Mouse (Mus musculus): ENCODE data around the gene Nphs1. TPM values are rescaled to one million over a fixed set of nuclear protein-coding genes. Genes with fewer than 3 reads are reported as not detected.
"Not testable (repeated sequence)": the region's sequence is repeated elsewhere in the genome, so short reads cannot be mapped to it uniquely, and the experiment has no call there.

Nphs1 gene
- total RNA-seq, 2 experiments from 2014 or later, result not detected

DNA sequence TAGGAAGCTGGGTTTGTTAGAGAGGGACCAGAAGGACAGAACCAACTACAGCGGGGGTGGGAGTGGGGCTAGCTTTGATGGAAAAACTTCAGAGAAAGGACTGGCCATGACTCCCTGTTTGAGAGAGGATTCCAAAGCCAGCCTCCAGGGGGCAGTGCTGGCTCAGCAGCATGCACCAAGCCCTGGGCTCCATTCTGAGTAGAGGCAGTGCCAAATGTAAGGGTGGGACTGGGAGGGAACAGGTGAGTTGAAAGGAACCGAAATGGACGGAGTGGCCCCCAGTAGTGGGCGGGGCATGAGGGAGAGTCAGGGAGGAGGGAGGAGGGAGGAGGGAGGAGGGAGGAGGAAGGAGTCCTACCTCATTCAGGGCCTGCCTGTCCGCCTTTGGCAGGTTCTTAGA, 17.4 kb upstream of the Nphs1 start:
- DNase-seq (ENCODE audit: low spot score in 2 of 2), result no peak

DNA sequence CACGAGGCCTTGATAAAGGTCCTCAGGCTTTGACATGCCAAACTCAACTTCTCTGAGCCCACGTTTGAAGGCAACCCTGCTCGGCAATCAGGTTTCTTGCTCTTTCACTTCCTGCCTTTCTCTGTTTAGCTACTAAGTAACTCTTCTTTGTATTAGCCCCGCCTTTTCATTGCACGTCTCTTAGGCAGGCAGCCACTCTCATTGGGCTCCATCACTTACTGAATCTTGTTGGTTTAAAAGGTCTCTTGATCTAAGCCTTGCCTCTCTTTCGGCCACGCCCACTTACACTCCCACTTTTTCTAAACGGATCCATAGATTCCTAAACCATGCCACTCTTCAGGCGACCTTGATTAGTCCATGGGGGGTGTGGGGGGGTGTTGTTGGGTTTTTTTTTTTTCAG, 14.4 kb upstream of the Nphs1 start:
- no peak for DNase-seq (ENCODE audit: low spot score in 2 of 2)

DNA sequence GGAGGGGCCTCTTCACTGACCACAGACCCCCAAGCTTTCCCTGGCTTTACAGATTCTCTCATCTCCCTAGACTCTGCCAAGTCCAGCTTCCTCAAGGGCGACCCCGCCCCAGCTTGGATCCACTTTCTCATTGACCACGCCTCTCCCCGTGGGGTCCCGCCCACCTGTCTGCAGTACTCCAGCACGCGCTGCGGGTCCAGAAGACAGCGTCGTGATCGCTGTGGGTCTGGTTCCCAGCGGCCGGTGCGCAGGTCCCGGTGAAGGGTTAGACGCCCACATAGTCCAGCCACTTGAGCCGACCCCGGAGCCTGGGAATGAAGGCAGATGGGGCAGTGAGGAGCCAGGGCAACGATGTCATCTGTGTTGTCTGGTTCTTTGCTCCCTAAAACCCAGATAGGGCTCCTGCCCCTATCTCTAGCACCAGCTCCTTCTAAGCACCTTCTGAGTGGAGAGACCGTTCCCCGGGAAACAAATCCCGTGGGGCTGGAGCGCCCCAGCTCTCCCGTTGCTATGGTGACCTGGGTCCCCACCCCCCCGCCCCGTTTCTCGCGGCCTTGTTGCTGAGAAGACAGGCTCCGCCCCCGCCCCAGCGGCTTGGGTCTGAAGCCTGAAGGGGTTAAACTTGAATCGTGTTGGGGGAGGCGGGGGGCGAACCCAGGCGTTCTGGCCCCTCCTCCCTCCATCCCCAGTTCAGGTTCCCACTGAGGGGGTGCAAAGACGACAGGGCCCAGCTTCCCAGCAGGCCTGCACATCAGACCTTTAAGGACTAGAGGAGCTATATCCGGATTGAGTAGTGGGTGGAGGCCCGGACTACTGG, 13.8 kb upstream of the Nphs1 start:
- no peak for DNase-seq (ENCODE audit: low spot score in 2 of 2)

DNA sequence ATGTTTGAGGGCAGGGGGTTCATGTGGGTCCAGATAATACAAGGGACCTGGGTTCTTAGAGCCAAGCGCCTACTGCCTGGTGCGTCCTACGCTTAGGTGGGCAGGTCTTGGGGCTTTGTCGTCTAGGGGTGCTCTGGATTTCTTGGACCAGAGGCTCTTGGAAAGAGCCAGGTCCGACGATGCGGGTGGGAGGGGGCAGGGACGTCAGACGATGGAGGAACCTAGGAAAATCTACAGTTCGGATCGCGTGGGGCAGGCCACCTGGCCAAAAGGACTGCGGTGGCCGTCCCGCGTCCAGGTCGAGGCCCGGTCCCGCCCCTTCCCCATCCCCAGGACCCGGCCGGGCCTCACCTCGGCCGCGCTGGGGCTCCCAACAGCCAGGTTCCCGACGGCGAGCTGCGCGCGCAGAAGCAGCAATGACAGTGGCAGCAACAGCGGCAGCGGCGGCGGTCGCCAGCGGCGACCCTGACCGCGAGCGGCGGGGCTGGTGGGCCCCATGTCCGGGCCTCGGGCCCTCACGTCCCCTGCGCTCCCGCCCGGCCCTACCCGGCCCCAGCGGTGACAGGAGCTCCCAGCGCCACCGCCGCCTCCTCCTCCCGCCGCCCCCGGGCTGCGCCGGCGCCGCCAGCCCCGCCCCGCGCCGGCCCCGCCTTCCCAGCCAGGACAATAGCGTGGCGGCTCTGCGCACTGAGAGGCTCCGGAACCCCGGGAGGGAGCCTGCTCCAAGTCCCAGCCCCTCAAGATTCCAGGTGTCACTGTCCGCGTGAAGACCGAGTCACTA, 13.0 kb upstream of the Nphs1 start, which contains the start of gene Aplp1:
Gene Aplp1, minus strand, starts transcription at position 565 of the 781 bp plus-strand sequence.
- peak in 1 of 2 experiments; percentile 37 for DNase-seq (ENCODE audit: low spot score in 2 of 2)

DNA sequence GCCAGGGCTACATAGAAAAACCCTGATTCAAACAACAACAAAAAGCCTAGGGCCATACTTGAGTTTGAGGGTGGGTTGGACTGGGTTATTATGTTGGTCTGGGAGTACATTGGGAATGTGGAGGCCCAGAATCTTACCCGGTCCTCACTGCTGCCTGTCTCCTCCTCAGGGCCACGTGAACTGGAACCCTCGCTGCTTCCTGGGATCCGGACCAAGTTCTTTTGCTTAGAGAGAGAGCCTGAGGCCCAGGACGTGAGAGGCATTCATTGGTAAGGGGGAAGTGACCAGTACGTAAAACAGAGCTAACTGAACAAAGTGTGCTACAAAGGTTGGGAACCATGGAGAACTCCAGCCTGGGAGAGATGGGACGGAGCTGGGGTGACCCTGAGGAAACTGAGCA, 7.9 kb upstream of the Nphs1 start:
- DNase-seq (ENCODE audit: low spot score in 2 of 2), result no peak

DNA sequence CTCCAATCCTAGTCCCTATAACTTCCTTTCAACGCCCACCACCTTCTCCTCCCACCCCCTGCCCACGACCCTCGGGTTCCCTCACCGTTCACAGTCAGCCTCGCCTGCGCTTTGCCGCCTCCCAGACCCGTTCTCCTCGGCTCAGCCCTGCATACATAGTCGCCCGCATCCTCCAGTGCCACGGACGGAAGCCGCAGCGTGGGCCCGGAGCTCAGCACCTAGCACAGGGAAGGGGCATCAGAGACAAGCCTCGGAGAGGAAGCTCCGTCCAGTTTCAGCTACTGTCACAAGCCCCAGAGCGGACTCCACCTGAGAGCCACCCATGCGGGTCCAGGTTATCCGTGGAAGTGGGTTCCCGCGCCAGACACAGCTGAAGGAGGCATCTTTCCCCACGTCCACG, 4.8 kb upstream of the Nphs1 start:
- no peak for DNase-seq (ENCODE audit: low spot score in 2 of 2)

DNA sequence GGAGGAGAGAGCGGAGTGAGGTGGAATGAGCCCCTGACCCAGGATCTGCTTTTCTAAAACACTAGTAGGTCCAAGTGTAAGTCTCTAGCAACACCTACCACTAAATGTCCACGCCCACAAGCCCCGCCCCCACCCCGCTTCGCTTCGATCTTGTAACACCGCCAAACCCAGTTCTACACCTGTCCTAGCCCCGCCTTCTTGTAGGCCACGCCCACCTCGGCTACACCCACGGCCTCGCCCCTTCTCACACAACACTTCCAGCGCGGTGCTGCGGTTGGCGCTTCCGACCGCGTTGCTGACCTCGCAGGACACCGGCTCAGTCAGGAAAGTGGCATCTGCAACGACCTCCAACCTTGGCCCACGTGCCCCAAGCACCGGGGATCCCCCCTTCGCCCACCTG, 4.3 kb upstream of the Nphs1 start:
- no peak for DNase-seq (ENCODE audit: low spot score in 2 of 2)

DNA sequence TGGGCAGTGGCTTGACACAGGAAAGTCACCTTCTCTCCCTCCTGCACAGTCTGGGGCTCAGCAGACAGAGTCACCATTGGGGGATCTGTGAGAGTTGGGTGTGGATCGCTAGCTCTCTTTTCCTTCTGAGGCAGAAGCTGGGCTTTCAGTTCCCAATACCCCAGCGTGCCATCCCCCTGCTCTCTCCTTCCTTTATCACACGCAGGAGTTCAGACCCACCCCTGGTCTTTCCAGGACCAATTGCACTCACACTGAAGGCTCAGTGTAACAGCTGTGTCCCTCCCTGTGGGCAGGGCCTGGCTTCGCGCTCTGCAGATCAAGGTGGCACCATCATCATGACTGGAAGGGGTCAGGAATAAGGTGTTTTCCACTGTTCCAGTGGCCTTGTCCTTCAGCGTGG, 3.9 kb upstream of the Nphs1 start:
- no peak for DNase-seq (ENCODE audit: low spot score in 2 of 2)

DNA sequence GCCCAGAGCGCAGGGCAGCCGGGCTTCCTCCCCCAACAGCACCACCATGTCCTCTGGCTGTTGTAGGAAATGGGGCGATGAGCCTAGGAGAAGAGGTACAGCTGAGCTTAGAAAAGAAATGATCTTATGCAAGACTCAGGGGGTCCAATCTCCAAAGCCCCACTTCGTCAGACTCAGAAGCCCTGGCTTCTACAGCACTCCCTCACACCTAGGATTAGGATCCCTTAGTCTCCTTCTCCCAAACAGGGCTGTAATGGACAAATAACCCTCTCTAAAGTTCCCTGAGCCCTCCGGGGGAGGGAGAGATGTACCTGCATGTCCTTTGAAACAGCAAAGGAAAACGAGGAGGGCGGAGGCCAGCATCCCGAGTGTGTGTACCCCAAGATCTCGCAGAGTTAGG, 1.6 kb upstream of the Nphs1 start:
- DNase-seq (ENCODE audit: low spot score in 2 of 2), result no peak

DNA sequence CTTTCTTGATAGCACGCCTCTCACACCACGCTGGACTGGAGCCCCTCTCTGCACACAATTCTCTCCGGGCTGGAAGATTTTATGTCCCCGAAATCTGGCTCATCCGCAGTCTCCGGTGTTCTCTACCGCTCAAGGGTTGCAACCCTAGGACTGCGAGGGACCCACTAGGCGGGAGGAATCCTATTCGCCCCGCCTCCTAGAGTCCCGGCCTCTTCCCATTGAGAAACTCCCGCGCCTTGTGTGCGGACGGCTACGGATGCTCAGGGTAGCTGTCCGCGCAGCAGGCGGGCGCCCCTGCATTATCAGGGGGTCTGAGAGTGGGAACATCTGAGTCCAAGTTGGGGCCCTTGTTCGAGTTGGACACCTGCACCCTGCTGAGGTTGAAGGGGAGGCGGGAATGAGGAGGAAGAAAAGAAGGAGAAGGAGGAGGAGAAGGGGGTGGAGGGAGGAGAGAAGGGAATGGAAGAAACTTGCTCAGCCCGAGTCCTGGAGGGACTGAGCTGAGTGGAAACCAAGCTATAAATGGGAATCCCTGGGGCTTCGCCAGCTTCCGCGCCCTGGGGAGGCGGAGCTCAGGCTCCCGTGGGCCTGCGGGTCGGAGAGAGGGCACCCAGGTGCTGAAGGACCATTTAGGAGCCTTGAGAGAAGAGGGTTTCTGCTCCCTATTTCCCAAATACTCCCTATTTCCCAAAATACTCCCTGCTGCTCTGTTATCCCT, 1.0 kb upstream of the Nphs1 start:
- DNase-seq (ENCODE audit: low spot score in 2 of 2), result no peak

DNA sequence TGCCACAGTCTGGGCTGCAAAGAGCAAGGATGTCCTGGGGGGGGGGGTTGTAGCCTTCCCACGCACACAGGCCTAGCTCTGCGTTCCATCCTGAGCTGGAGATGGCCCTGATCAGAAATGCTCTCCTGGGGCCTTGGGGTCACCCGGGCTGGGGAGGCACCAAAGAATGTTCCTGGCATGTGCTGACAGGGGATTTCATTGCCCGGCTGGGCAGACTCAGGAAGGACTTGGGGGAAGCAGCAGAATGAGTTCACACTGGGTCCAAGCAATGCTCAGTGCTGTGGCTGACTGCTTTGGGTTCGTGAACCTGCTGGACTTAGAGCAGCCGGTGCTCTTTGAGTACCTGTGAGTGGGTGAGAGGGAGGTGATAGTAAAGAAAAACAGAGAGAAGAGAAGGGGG, 1.4 kb downstream of the Nphs1 start:
- no peak for DNase-seq (ENCODE audit: low spot score in 2 of 2)

DNA sequence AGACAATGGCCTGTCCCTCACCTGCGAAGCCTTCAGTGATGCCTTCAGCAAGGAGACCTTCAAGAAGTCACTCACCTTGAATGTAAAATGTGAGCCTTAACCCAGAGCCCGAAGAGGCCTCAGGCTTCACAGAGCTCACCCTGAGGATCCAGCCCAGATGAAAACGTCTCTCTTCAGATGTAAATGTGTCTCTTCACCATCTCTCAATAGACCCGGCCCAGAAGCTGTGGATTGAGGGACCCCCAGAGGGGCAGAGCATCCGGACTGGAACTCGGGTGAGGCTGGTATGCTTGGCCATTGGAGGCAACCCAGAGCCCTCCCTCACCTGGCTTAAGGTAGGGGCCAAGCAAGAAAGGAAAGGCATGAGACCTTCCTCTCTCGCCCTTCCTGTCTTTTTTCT, 5.5 kb downstream of the Nphs1 start:
- DNase-seq (ENCODE audit: low spot score in 2 of 2), result no peak

DNA sequence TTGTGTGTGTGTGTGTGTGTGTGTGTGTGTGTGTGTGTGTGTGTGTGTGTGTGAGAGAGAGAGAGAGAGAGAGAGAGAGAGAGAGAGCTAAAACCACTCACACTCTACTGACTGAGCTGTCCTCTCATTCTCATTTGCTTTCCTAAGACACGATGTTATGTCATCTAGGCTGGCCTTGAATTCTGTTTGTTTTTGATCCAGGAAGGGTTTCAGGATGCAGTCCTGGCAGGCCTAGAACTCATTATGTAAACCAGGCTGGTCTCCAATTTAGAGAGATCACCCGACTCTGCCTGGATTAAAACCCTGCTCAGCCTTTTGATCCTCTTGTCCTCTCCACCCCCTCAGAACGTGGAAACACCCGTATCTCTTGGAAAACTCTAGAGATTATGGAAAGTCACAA, 5.9 kb downstream of the Nphs1 start:
- no peak for DNase-seq (ENCODE audit: low spot score in 2 of 2)

DNA sequence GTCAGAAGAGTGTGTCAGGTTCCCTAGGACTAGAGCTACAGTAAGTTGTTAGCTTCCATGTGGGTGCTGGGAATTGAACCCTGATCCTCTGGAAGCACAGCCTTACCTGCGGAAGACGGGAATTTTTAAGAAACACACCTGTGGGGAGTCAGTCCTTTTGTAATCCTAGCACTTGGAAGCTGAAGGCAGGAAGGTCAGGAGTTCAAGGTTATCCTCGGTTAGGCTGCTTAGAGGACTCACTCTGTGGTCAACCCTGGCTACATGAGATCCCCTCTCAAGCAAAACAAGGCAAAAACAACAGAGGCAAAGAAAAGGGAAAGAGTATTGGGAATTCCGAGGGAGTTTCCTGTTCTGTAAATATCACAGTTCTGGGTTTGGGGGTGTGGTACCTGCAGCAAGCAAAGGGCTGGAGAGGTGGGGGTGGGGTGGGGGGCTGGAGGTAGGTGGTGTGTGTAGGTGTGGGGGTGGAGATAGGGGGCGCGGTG, 6.7 kb downstream of the Nphs1 start:
- no peak for DNase-seq (ENCODE audit: low spot score in 2 of 2)

DNA sequence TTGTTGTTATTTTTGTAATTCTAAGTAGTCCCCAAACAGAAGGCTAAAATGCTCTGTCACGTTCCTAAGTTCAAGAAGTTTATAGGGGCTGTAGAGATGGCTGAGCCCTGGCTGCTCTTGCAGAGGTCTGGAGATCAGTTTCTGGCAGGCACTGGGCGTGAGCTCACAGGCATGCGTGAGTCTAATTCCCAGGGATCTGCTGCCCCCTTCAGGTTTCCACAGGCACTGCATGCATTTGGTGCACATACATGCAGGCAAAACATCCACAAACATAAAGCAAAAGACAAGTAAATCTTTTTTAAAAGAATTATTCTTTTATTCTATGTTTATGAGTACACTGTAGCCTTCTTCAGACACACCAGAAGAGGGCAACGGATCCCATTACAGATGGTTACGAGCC, 14.3 kb downstream of the Nphs1 start:
- DNase-seq (ENCODE audit: low spot score in 2 of 2), result no peak

DNA sequence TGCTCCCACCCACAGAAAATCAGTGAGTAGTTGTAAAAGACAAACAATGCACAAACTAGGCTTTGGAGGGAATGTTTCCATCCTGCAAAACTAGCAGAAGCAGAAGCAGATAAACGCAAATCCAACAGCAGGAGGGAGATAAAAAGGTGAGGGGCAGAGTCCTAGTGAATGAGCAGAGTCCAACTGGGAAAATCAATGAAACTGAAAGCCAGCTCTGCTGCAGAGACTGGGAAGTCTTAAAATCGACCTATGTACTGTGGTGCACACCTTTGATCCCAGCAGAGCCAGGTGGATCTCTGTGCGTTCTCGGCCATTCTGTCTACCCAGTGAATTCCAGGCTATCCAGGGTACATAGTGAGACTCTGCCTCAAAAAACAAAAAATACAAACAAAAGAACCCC, 16.9 kb downstream of the Nphs1 start:
- no peak for DNase-seq (ENCODE audit: low spot score in 2 of 2)

DNA sequence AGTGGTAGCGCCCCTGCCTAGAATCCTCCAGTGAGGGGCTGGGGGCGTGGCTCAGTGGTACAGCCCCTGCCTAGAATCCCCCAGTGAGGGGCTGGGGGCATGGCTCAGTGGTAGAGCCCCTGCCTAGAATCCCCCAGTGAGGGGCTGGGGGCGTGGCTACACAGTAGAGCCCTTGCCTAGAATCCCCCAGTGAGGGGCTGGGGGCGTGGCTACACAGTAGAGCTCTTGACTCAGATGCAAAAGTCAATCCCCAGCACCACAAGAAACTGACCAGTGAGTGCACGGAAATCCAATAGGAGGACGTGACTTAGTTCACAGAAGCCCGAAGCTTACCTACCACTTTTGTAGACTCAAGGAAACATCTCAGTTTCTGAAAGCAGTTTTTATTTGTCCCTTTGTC, 18.0 kb downstream of the Nphs1 start:
- not testable (repeated sequence) for DNase-seq (ENCODE audit: low spot score in 2 of 2)

DNA sequence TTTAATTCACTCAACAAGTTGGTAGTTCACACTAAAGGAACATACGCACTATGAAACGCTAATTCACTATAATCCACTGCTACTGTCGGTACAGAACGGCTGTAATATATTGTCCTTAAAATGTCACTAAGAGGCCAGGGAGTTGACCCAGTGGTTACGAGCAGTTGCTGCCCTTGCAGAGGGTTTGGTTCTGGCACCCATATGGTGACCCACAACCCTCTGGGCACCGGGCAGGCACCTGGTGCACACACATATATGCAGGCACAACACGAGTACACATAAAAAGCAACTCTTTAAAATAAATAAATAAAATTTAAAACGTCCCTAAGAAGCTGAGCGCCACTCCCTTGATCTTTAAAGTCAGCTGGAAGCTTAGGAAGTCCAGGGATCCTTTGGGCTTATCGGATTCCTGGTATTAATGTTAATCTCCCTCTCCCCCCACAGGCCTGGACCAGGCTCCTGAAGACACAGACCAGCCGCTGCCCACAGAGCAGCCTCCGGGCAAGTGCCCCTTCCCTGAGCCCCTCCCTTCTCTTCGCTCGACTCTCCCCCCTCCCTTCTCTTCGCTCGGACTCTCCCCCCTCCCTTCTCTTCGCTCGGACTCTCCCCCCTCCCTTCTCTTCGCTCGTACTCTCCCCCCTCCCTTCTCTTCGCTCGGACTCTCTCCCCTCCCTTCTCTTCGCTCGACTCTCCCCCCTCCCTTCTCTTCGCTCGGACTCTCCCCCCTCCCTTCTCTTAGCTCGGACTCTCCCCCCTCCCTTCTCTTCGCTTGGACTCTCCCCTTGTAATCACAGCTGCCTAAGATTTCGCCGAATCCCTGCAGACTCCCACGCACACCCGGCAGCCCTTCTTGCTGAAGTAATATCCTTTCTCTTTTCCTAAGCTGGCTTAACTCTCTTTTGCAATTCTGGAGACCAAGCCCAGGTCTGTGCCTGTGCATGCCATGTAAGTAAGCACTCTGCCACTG, 19.6 kb downstream of the Nphs1 start:
- no peak for DNase-seq (ENCODE audit: low spot score in 2 of 2)

DNA sequence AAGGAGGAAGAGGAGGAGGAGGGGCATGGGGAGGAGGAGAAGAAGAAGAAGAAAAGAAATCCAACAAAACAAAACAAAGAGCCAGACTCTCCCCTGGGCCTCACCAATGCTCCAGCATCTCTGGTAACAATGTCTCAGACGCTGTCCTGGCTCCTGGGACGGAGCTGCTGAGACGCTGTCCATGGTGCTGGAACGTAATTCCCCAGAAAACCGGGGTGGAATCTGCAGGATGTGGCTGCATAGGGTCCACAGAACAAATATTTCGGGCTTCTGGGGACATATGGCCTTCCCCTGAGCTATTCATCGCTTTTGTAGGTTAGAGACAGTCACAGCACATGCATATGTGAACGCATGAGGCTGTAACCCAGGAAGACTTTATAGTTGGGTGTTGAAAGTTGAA, 26.1 kb downstream of the Nphs1 start:
- no peak for DNase-seq (ENCODE audit: low spot score in 2 of 2)

DNA sequence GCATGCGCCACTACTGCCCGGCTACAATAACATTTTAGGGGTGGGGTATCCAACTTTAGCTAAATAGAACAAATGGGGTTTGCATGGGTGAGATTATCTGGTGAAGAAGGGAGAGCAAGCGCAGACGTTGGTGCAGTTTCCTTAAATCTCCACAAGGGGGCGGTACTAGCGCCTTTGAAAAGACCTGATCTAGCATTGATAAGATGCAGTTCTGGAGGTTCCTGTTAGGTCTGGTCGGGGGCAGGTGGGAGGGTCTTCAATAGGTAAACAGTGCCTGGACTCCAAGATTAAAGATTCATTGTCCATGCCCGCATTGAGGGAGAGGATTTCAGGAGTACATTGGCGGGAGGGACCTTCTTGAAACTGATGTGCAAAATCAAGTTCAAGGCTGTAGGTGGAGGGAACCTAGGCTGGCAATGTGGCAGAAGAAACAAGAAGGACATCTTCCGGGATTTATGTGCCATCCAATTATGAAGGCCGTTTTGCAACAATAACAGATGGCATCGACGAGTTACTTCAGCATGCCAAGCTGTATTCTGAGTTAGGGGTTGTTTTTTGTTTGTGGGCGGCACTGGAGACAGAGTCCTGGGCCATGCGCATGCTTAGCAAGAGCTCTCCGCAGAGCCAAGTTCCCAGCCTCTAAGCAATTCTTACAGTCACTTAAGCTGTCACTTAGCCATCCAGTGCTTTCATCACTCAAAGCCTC, 32.3 kb downstream of the Nphs1 start:
- peak in 1 of 2 experiments; percentile 33 for DNase-seq (ENCODE audit: low spot score in 2 of 2)
